Mouse (Mus musculus) neural tube, embryonic 12.5 days (tissue): ENCODE results near the gene Tent5b. TPM values are rescaled to one million over a fixed set of nuclear protein-coding genes. Genes with fewer than 3 reads are reported as not detected.
A peak's percentile ranks its signal among the peaks of the same experiment; 100 is the strongest.

Source experiments
- ATAC-seq: fragments of 200-750 bp; cut with Nextera tagmentation; 2 replicates; pipeline ENCODE4 v1.8.0; 2017; ENCODE audit warnings: low read depth, mild to moderate bottlenecking, moderate TSS enrichment, moderate library complexity; ENCODE audit not compliant: low FRiP score
- H3K27ac ChIP-seq: fragments of 300-500 bp; sonication (generic); 2 replicates; pipeline ENCODE4 v1.5.1; 2016
- H3K27me3 ChIP-seq: fragments of 300-500 bp; sonication (generic); replicated peaks from 2 replicates; pipeline ENCODE4 v1.6.1; 2016; ENCODE audit warnings: mild to moderate bottlenecking
- H3K36me3 ChIP-seq: fragments of 300-500 bp; sonication (generic); 2 replicates; pipeline ENCODE4 v1.6.1; 2016; ENCODE audit warnings: mild to moderate bottlenecking
- H3K4me1 ChIP-seq: fragments of 300-500 bp; sonication (generic); 2 replicates; pipeline ENCODE4 v1.6.1; 2016
- H3K4me2 ChIP-seq: fragments of 300-500 bp; sonication (generic); replicated peaks from 2 replicates; pipeline ENCODE4 v1.6.1; 2016; ENCODE audit warnings: mild to moderate bottlenecking
- H3K4me3 ChIP-seq: fragments of 300-500 bp; sonication (generic); 2 replicates; pipeline ENCODE4 v1.5.1; 2016
- H3K9ac ChIP-seq: fragments of 300-500 bp; sonication (generic); 2 replicates; pipeline ENCODE4 v1.6.1; 2016; ENCODE audit warnings: mild to moderate bottlenecking
- H3K9me3 ChIP-seq: fragments of 300-500 bp; sonication (generic); 2 replicates; pipeline ENCODE4 v1.6.1; 2016; ENCODE audit warnings: mild to moderate bottlenecking
- whole genome bisulfite sequencing: fragments of 180-500 bp; shearing (Covaris S2); methylation state at CpG from one replicate; pipeline ENCODE4 v1.1.7; 2016; 5-methylcytosine and 5-hydroxymethylcytosine counted together
- polyA plus RNA-seq: library from polyadenylated mRNA; unstranded; fragments of >200 nt; fragmentation: Nextera tagmentation; extraction: Ambion mirVana; gene quantifications from 2 replicates; pipeline ENCODE4 v1.2.1, GENCODE M21; 2016

Tent5b gene
- polyA plus RNA-seq, 1 experiment from 2014 or later: 0.29 TPM

DNA sequence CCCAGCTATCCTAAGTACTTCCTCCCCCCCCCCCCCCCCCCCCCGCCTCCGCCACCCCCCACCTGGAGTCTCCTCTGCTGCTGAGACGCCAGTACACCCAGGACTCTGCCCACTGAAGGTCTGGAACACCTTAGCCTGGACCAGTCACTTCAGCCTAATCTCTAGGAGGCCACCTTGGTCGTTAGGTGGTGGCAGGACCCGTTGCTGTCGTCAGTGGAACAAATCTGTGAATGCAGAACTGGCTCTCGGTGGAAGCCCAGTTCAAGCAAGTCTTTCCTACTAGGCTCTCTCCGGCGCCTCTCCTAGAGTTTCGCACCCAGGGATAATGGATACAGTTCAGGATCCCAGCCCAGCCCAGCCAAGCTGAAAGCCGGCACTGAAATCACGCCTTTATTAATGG is 14.0 kb downstream of the Tent5b start:
- 0 out of 2 replicates have a peak overlapping the region, but pooled peaks have one; percentile 17 for H3K4me3 ChIP-seq
- H3K9ac ChIP-seq: no peak overlapping the region
- H3K9me3 ChIP-seq: no peaks in the 10 kb centered on the region
- WGBS: 26% methylated on average over 10 of the region's 12 CpGs
- no peak overlapping the region for H3K27ac ChIP-seq
- H3K36me3 ChIP-seq: no peaks in the 10 kb centered on the region
- peak overlapping the region; percentile 54 for H3K4me2 ChIP-seq
- H3K4me1 ChIP-seq: peaks cover 24% of the 10 kb centered on the region
- ATAC-seq: no peak
- H3K27me3 ChIP-seq: peaks cover 42% of the 10 kb centered on the region

- WGBS: 1% methylated on average over 12 of the region's 12 CpGs
- peak overlapping the region; percentile 17; the same call in 1 of the 2 replicates for H3K4me3 ChIP-seq
- peaks cover 23% of the 10 kb centered on the region for H3K4me1 ChIP-seq
- H3K36me3 ChIP-seq: no peaks in the 10 kb centered on the region
- no peak for ATAC-seq
- no peaks in the 10 kb centered on the region for H3K9me3 ChIP-seq
- peak overlapping the region; percentile 54 for H3K4me2 ChIP-seq
- peaks cover 47% of the 10 kb centered on the region for H3K27me3 ChIP-seq
- no peak overlapping the region for H3K27ac ChIP-seq
- no peak overlapping the region for H3K9ac ChIP-seq
These were observed 14.5 kb downstream of the Tent5b start for GRCm38 (mm10) chr4:133494432-133494831.

DNA sequence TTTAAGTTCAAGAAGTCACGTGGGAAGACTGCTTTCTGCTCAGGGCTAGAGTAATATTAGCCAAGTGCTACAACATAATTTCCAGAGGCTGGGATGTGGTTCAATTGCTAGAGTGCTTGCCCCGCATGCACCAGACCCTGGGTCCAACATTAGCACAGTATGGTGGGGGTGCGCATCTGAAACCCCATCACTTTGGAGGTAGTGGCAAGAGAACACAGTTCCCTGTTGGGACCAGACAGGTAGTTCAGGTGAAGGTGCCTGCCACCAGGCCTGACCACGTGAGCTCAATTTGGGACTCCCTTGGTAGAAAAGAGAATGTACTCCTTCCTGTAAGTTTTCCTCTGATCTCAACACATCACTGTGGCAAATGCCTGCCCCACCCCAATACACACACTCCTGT is 14.9 kb downstream of the Tent5b start:
- no peak for ATAC-seq
- 65% methylated on average over 4 of the region's 4 CpGs for WGBS
- peaks cover 51% of the 10 kb centered on the region for H3K27me3 ChIP-seq

DNA sequence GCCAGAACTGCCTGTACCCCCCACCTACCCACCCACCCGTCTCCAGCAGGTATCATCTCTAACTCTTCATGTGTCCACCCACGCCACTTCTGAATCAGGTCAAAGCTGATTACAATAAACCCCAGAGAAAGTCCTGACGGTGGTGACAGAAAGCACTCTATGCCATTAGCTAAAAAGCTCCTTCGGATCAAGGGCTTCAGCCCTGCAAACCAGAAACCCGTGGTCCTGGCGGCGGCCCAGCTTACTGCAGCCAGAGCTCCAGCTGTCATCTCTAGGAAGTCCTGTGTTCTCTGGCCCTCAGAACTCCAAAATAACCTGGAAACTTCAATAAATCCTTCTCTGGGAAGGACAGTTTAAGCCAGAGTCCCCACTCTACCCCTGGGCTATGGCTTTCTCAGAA is 15.8 kb downstream of the Tent5b start:
- ATAC-seq: no peak
- Histone ChIP-seq H3K4me1 (peaks cover 19% of the 10 kb centered on the region), H3K9me3 (no peaks in the 10 kb centered on the region), H3K27ac (no peak overlapping the region), H3K9ac (no peak overlapping the region), H3K27me3 (peaks cover 60% of the 10 kb centered on the region), H3K4me2 (no peak overlapping the region), H3K36me3 (no peaks in the 10 kb centered on the region), H3K4me3 (no peak overlapping the region)
- 38% methylated on average over 7 of the region's 7 CpGs for WGBS

More for the DNA sequence above, 14.9 kb downstream of the Tent5b start:
- Histone ChIP-seq H3K9ac (no peak overlapping the region), H3K36me3 (no peaks in the 10 kb centered on the region), H3K4me3 (no peak overlapping the region), H3K9me3 (no peaks in the 10 kb centered on the region), H3K27ac (no peak overlapping the region), H3K4me1 (peaks cover 19% of the 10 kb centered on the region), H3K4me2 (no peak overlapping the region)

GRCm38 (mm10) chr4:133496738-133497445 is 17.0 kb downstream of the Tent5b start:
- no peaks in the 10 kb centered on the region for H3K9me3 ChIP-seq
- peak overlapping the region; percentile 100; the same call in 1 of the 2 replicates for H3K4me2 ChIP-seq
- H3K4me1 ChIP-seq: peaks cover 19% of the 10 kb centered on the region
- no peak overlapping the region for H3K27ac ChIP-seq
- H3K4me3 ChIP-seq: no peak overlapping the region; the same call in 1 of the 2 replicates
- 32% methylated on average over 6 of the region's 6 CpGs for WGBS
- ATAC-seq: no peak
- peaks cover 72% of the 10 kb centered on the region for H3K27me3 ChIP-seq
- H3K9ac ChIP-seq: no peak overlapping the region; the same call in 1 of the 2 replicates
- H3K36me3 ChIP-seq: no peaks in the 10 kb centered on the region

GRCm38 (mm10) chr4:133497461-133498159 is 17.7 kb downstream of the Tent5b start:
- peaks cover 78% of the 10 kb centered on the region for H3K27me3 ChIP-seq
- H3K4me1 ChIP-seq: peaks cover 19% of the 10 kb centered on the region
- ATAC-seq: peak; percentile 34
- no peaks in the 10 kb centered on the region for H3K9me3 ChIP-seq
- WGBS: under 1% methylated on average over 69 of the region's 70 CpGs
- H3K4me3 ChIP-seq: peak overlapping the region; percentile 59
- H3K4me2 ChIP-seq: peak overlapping the region; percentile 100
- no peak overlapping the region for H3K27ac ChIP-seq
- H3K9ac ChIP-seq: peak overlapping the region; percentile 73
- no peaks in the 10 kb centered on the region for H3K36me3 ChIP-seq

- WGBS: under 1% methylated on average over 53 of the region's 53 CpGs
- peak; percentile 84 for ATAC-seq
- Histone ChIP-seq H3K27me3 (peaks cover 81% of the 10 kb centered on the region), H3K4me3 (peak within 1 kb of the TSS; percentile 59), H3K4me1 (peaks cover 19% of the 10 kb centered on the region), H3K4me2 (peak within 1 kb of the TSS; percentile 100), H3K9ac (peak within 1 kb of the TSS; percentile 73), H3K9me3 (no peaks in the 10 kb centered on the region), H3K27ac (no peak within 1 kb of the TSS), H3K36me3 (no peaks in the 10 kb centered on the region)
These were observed 18.3 kb downstream of the Tent5b start, which contains the start of gene Trnp1 for GRCm38 (mm10) chr4:133498160-133498724. TSS of gene Trnp1 (minus strand) at chr4:133498550.

- no peak for ATAC-seq
These were observed 21.6 kb downstream of the Tent5b start for GRCm38 (mm10) chr4:133501514-133501913.

DNA sequence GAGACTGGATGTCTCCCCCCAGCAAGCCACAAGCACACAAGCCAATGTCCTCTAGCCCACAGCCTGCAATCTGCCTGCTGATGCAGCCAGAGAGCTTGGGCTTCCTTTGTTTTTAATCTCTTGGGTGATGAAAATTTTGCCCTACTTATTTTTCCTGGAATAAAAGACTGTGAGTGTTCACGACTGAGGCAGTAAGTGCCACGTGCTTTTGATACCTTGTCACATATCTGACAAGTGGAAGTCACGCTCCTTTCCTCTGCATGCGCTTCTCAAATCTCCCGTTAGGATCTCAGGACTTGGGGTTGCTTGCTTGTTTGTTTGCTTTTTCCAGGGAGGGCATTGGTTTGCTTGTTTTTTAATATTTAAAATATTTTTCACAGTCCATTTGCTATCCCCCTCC is 24.4 kb downstream of the Tent5b start:
- WGBS: 62% methylated on average over 5 of the region's 5 CpGs
- Histone ChIP-seq H3K9me3 (no peaks in the 10 kb centered on the region), H3K4me2 (no peak overlapping the region), H3K4me3 (no peak overlapping the region), H3K27ac (no peak overlapping the region), H3K9ac (no peak overlapping the region), H3K36me3 (no peaks in the 10 kb centered on the region), H3K4me1 (no peaks in the 10 kb centered on the region), H3K27me3 (peaks cover 51% of the 10 kb centered on the region)
- no peak for ATAC-seq

More at GRCm38 (mm10) chr4:133501514-133501913, 21.6 kb downstream of the Tent5b start:
- Histone ChIP-seq H3K4me2 (no peak overlapping the region), H3K4me3 (no peak overlapping the region), H3K4me1 (peaks cover 16% of the 10 kb centered on the region), H3K9ac (no peak overlapping the region), H3K36me3 (no peaks in the 10 kb centered on the region), H3K27me3 (peaks cover 76% of the 10 kb centered on the region), H3K27ac (no peak overlapping the region), H3K9me3 (no peaks in the 10 kb centered on the region)
- WGBS: 63% methylated on average over 7 of the region's 7 CpGs

DNA sequence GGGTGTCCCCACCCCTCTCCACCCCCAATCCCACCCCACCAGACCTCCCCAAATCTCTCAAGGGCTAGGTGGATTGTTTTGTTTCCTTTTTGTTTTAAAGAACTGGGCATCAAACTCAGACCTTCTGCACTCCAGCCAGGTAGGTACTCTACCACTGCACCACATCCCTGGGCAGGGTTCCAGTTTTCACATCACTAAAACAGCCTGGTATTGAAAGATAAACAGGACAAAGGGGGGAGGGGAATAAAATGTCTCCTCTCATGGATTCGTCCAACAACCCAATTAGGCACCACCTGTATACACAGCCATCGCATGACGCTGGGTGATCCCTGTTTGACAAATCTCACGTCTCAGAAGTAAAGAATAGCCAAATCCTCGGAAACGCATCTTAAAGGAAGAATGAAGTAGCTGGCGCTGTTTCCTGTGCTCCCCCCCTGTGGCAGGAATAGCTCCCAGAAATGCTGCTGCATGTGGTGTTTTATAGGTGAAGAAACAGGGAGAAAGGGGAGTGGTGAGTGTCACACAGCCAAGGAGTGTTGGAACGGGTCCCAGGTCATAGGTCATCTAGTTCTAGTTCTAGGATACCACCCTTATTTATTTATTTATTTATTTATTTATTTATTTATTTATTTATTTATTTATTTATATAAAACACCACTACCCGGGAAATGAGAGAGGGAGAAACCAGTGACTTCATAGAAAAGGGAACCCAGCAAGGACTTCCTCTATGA is 25.0 kb downstream of the Tent5b start:
- no peak overlapping the region for H3K9ac ChIP-seq
- no peaks in the 10 kb centered on the region for H3K4me1 ChIP-seq
- H3K27me3 ChIP-seq: peaks cover 44% of the 10 kb centered on the region
- no peaks in the 10 kb centered on the region for H3K36me3 ChIP-seq
- no peak overlapping the region for H3K4me2 ChIP-seq
- no peak for ATAC-seq
- no peaks in the 10 kb centered on the region for H3K9me3 ChIP-seq
- H3K4me3 ChIP-seq: no peak overlapping the region
- WGBS: 62% methylated on average over 9 of the region's 9 CpGs
- H3K27ac ChIP-seq: no peak overlapping the region

GRCm38 (mm10) chr4:133506573-133506972 is 26.6 kb downstream of the Tent5b start:
- peaks cover 28% of the 10 kb centered on the region for H3K27me3 ChIP-seq

GRCm38 (mm10) chr4:133508990-133509389 is 29.1 kb downstream of the Tent5b start:
- H3K4me1 ChIP-seq: no peaks in the 10 kb centered on the region
- H3K27me3 ChIP-seq: peaks cover 9% of the 10 kb centered on the region
- no peak overlapping the region for H3K4me2 ChIP-seq
- H3K27ac ChIP-seq: no peak overlapping the region
- no peak overlapping the region for H3K4me3 ChIP-seq
- WGBS: 88% methylated on average over 7 of the region's 7 CpGs
- ATAC-seq: no peak
- H3K36me3 ChIP-seq: no peaks in the 10 kb centered on the region
- no peak overlapping the region for H3K9ac ChIP-seq
- no peaks in the 10 kb centered on the region for H3K9me3 ChIP-seq

More at GRCm38 (mm10) chr4:133506573-133506972, 26.6 kb downstream of the Tent5b start:
- Histone ChIP-seq H3K9ac (no peak overlapping the region), H3K36me3 (no peaks in the 10 kb centered on the region), H3K27ac (no peak overlapping the region), H3K4me2 (no peak overlapping the region), H3K9me3 (no peaks in the 10 kb centered on the region), H3K4me1 (no peaks in the 10 kb centered on the region), H3K4me3 (no peak overlapping the region)
- WGBS: 79% methylated on average over 5 of the region's 5 CpGs
- no peak for ATAC-seq
